Mouse (Mus musculus) CH12F3 (cell line): ENCODE results near the gene Slc25a44.
"Not testable (repeated sequence)": the region's sequence is repeated elsewhere in the genome, so short reads cannot be mapped to it uniquely, and the experiment has no call there.

ENCODE experiments used
- in situ Hi-C: fragments of 300-500 bp; cut with MboI; formaldehyde crosslinking; loops from 2 replicates; pipeline ENCODE4 v1.14.3; 2020; ENCODE audit warnings: low sequenced_read_pairs

The Slc25a44 gene

DNA sequence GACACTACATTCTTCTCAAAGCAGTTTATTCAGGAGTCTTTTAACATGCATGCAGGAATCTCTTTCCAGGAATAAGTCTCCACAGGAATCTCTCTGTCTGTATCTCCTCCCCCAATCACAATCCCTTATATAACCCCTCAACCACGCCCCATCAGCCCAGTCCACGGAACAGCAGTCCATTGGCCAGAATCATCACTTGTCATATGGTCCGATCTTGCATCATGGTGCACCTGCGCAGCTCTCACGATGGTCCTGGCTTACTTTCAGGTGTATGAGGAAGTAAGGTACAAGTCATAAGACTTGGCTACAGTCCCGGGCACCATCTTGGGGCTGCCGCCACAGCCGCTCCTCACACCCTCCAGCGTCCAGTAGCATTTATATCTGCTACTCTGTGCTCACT lies 52.3 kb downstream of the Slc25a44 start, which contains the start of gene Bglap3:
Gene Bglap3 (minus strand): TSS at position 101 of the 400 bp plus-strand sequence.
- in situ Hi-C loops, result not testable (repeated sequence)

DNA sequence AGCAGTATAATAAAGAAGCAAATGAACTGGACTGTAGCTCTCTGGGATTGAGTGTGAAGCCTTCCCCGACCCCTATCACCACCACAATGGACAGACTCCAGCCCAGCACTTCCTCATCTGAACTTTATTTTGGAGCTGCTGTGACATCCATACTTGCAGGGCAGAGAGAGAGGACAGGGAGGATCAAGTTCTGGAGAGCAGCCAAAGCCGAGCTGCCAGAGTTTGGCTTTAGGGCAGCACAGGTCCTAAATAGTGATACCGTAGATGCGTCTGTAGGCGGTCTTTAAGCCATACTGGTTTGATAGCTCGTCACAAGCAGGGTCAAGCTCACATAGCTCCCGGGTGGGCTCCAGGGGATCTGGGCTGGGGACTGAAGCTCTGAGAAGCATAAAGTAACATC lies 56.4 kb downstream of the Slc25a44 start:
- in situ Hi-C loops, result not testable (repeated sequence)

DNA sequence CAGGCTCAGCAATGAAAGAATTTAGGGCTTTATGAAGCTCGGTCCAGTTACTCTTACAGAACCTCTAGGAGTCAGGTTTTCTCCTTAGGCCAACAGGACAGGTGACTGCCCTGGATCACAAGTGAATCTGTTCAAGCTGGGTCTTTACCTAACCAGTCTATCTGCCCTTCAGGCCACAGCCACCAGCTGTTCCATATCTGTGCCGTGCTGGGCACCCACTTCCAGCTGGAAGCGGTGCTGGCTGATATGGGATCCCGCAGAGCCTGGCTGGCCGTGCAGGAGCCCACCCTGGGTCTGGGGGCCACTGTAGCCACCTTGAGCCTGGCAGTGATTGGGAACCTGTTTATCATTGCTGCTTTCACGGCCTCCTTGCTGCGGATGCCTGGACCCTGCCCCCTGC lies 57.4 kb downstream of the Slc25a44 start:
- in situ Hi-C loops, result not testable (repeated sequence)

DNA sequence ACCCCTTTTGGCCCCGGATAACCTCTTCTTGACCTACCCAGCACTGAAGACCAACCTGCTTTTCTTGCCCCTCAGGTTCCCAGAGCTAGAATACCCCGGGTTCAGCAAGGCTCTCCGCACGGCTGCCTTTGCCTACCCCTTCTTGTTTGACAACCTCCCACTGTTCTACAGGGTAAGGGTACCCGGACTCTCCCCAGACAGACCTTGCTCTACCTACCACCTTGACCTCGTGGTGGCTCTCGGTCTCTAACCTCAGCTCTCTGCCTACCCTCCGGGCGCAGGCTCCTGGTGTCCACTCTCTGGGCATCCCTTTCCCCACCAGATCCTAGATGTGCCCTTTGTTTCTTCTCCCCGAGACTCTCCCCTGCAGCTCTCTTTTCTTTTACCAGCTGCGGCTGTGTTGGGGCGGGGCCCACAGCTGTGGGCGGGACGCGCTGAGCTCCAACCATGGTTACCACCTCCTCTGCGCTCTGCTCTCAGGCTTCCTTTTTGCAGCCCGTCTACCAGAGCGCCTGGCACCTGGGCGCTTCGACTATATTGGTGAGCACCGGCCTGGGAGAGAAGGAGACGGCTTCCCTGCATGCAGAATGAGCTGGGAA lies 58.0 kb downstream of the Slc25a44 start:
- in situ Hi-C loops, result not testable (repeated sequence)

DNA sequence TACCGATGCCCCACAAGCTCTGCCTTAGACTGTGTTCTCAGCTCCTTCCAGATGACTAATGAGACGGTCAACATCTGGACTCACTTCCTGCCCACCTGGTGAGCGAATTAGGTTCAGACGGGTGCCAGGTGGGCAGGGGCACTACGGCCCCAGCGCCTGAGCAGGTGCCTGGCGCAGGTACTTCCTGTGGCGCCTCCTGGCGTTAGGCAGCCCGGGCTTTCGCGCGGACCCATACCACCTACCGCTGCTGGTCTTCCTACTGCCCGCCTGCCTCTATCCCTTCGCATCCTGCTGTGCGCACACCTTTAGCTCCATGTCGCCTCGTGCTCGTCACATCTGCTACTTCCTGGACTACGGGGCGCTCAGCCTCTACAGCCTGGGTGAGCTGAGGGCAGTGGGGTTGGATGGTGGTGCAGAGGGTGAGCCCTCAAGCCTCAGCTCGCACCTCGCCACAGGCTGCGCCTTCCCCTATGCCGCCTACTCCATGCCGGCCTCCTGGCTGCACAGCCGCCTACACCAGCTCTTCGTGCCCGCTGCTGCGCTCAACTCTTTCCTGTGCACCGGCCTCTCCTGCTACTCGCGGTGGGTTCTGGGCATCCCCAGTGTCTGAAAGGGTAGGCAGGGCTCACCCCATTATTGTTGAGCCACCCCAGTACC lies 59.1 kb downstream of the Slc25a44 start:
- in situ Hi-C loops, result no loop called here

- in situ Hi-C loops, result no loop called here
Observed at GRCm38 (mm10) chr3:88364337-88364736, 60.6 kb downstream of the Slc25a44 start, which contains the start of gene Paqr6. TSS of gene Paqr6 (plus strand) at chr3:88364584.

- in situ Hi-C loops, result no loop called here
Observed at GRCm38 (mm10) chr3:88363700-88364099, 61.2 kb downstream of the Slc25a44 start.

DNA sequence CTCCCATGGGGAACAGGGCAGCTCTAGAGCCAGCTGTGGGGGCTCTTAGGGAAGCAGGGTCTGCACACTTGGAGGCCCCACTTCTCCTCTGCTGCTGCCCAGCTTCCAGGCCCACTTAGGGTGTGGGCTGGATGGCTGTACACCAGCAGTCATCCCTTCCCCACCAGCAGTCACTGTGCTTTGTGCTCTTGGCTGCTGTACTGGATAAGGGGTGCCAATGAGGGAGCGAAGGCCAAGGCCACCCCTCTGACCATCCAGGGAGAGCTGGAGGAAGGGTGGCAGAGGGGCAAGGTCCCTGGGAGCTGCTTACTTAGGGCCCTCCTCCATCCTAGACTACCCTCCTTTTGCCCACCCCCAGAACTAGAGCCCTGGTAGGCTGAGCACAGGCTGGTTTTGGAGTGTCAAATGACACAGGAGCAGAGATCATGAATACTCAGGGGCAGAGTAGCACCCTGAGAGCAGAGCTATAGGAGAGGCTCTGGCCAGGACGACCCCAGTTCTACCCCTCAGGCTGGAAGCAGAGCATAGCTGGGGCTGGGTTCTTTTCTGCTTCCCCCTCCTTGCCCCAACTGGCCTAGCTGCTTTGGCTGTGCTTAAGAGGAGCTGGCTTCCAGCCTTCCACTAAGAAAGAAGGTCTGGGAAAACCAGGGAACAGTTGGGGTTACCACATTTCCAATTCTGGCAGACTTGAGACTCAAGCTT lies 63.2 kb downstream of the Slc25a44 start:
- in situ Hi-C loops, result no loop called here

DNA sequence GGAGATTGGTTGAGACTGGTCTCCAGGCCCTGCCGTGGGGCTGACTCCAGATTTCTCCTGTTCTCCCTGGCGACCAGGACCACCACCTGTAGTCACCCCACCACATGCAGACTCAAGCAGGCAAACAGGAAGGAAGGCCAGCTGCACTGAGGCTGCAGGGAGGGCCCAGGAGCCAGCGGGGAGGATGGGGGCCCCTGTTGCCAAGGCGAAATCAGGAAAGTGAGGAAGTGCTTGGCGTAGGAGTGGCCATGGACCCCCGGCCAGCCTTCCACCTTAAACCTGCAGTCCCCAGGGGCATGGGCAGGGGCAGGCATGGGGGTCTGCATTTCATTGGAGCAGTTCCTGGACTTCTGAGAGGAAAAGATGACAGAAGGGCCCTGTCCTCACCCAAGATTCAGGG lies 63.8 kb downstream of the Slc25a44 start:
- in situ Hi-C loops, result no loop called here
